Mouse (Mus musculus): ENCODE data around the gene Vmn1r183. TPM values are rescaled to one million over a fixed set of nuclear protein-coding genes. Genes with fewer than 3 reads are reported as not detected.
"Not testable (repeated sequence)": the region's sequence is repeated elsewhere in the genome, so short reads cannot be mapped to it uniquely, and the experiment has no call there.

The Vmn1r183 gene
- total RNA-seq (2021), result not detected
- long read RNA-seq, experiment 1, result 0 reads
- long read RNA-seq, experiment 2, result 0 reads

DNA sequence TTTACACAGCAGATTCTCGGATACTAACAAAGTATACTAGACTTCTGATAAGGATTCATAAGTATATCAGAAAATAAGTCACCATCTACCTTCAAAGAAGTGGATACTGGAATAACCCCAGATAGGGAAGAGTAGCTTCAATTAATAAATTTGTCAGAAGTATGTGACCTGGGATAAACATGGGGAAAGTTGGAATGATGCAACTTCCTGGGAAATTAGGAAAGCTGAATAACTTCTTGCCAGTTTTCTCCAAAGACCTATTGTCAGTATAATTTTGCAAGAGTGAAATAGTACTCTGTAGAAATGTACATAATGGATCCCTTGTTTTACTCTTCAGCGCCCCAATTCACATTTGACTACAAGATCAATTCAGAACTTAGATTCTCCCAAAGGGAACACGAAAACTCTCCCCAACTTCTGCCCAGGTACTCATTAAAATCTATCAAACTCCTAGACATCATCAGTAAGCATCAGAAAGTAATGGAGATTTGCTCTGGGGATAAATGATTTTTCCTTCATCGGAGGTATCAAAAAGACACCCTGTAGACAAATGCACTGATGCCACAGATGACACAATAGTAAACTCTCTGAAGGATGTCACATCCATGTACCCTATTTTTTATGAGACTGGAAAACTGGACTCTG, at the start of gene Vmn1r183:
Vmn1r183 (plus strand) TSS at position 595 of the 645 bp plus-strand sequence.
- DNase-seq, result no peak

DNA sequence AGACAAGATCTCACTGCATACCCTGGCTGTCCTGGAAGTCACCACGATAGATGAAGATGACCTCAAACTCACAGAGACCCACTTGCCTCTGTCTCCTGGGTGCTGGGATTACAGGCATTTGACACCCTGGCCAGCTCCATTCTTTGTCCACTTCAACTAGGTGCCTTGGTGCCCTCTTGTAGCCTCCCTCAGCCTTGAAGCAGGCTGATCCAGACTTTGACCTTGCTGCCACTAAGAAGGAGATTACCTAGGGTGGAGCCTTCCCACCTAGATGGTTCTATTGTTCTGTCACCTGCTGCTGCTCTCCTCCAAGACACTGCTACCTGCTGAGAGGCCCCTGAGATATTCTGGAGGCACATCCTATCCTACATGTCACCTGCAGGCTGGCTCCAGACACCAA, 21.4 kb downstream of the Vmn1r183 start:
- DNase-seq, result not testable (repeated sequence)

DNA sequence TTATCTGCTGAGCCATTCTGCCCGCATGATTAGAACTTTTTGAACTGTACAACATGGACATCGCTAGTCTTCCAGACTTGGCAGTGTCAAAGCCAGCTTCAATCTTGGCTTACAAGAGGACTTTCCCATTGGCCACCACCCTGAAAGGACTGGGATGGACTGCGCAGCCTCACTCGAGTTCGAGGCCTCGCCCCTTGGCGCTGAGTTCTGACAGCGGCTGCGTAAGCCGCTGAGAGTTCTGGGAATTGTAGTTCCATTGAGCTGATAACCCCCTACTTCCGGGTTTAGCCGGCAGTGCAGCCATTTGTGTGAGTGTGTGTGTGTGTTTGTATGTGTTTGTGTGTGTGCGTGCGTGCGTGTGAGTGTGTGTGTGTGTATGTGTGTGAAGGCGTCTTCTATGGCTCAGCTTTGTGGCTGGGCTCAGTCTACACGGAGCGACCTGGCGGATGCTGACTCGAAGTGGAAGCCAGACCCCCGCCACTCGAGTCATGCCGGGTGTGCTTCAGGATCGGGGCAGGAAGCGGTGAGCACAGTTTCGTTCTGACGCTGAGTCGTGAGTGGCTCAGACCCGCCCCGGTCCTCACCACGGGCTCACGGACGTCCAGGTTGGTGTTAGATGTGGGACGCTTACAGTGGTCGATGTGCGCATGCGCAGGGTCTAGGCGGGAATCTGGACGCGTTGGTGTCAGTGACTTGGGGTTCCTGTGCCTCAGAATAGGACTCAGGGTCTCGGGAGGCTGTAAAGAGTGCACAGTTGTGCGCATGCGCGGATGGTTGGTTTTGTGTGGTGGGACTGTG, 28.8 kb downstream of the Vmn1r183 start, which contains the start of gene Zfp180:
Zfp180 (plus strand) TSS at position 291 of the 798 bp plus-strand sequence.
- peak; percentile 96 for DNase-seq

DNA sequence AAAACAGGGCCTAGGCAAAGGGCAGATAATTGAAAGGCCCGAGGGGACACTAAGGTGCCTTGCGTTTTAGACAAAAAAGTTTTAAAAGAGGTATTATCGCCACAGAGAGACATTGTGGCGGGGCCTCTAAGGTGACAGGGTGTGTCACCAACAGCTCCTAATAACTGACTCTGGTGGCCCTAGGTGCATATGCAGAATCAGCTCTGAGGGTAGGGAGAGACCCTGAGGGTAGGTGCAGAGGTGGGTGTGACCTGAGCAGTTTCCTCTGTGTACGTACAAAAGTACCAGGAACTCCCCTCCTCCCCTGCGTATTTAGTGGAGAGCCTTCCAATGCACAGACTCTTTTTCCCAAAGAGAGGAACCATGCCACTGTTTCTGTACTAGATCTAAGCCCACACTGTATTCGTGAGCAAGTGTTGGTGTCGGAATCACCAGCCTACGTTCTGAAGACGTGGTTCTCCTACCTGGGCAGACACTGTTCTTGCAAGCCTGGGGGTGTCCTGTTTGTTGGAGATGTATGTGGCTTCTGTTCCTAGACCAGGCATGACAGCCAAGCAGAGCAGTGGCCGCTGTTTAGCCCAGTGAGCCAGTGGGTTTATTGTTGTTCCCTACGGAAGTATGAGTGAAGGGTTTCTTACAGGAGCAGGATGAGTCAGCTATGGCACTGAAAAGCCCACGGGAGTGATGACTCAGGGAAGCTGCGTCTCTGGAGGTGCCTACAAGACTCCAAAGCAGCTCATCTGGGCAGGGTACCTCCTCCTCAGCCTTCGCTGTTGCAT, 29.6 kb downstream of the Vmn1r183 start:
- DNase-seq, result no peak

DNA sequence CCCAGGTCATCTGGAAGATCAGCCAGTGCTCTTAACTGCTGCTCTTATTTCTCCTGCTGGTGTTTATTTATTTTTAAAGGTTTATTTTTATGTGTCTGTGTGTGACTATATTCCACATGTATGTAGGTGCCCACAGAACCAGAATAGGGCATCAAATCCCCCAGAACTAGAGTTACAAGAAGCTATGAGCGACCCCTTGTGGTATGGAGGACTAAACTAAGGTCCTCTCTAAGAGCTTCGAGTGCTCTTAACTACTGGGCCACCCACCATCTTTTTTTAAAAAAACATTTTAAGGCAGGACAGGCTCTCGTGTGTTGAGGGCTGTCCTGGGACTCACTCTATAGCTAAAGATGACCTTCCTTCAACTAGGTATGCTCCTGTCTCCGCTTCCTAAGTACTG, 33.8 kb downstream of the Vmn1r183 start:
- DNase-seq, result no peak

DNA sequence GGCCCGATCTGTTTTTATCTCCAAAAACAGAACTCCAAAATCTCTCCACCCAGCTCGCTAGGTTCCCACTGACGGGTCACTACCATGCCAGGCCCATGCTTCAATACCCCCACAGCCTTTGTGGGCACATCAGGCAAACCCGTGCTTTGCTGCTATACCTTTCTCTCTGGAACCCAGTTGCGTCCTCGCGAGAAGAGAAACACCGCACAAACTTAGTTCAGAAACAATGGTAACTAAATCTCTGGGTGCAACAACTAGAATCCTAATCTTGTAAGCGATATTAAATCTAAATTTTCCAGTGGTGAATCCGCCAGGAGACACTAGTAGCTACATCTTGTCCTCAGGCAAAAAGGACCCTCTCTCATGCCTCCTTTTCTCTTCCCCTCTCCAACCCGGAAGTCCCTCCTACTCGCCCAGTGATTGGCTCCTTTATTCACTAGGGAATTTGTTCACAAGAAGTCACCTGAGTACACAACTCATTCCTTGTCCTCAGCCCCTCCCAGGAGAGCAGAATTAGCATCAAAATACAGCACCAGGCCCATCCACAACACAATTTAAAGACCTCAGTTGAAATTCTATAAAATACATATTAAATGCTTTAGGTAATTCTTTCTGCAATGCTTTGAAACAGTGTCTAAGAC, 34.6 kb downstream of the Vmn1r183 start:
- no peak for DNase-seq

DNA sequence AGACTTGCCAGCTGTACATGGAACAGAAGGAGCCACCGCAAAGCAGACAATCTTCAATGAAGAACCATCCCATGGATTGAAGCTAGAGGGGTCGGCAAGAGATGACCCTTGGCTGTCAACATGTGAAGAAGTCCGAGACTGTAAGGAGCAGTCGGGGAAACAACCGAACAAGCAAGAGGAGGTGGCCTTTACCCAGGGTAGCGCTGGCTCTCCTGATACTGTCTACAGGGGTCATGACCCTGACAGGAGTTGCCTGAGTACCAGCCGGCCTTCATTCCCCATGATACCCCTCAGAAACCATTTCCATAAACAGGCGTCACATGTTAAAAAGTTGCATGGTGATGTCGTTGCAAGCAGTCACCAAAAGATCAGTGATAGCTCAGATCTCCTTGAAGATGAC, 51.3 kb downstream of the Vmn1r183 start:
- DNase-seq, result no peak

DNA sequence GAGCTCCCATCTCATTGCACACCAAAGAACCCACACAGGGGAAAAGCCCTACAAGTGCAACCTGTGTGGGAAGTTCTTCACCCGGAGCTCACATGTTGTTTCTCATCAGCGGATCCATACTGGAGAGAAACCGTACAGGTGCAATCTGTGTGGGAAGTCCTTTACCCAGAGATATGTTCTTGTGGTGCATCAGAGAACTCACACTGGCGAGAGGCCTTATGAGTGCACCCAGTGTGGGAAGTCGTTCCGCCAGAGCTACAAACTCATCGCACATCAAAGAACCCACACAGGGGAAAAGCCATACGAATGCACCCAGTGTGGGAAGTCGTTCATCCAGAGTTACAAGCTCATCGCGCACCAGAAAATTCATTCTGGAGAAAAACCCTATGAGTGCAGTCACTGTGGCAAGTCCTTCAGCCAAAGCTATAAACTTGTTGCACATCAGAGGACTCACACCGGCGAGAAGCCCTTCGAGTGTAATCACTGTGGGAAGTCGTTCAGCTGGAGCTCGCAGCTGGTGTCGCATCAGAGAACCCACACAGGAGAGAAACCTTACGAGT, 52.2 kb downstream of the Vmn1r183 start:
- no peak for DNase-seq

DNA sequence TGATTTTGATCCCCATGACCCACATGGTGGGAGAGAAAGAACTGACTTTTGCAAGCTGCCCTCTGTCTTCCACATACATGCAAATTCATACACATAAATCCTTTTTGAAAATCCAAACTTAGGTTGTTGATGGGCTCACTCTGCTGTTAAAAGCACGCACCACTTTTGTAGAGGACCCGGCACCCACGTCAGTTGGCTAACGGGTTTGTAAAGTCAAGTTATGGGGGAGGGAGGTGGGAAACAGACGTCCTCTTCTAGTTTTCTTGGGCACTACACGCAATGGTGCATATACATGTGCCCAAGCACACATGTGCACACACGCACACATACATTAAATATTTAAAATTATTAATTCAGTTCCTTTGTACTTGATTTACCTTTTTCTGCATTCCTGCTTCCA, 57.8 kb downstream of the Vmn1r183 start:
- DNase-seq, result no peak

DNA sequence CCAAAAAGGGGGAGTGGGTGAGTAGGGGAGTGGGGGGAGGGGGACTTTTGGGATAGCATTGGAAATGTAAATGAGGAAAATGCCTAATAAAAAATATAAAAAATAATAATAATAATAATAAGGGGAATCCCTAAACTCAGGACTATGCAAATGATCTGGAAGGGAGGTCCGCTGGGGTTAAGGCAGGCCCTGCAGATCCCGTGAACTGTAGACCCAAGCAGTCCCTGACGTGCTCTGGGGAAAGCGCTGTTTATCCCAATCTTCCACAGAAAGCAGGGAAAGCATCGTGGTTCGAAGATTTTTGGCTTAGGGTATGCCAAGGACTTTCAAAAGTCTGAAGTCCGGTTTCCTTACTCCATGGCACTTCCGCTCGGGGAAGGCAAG, 58.7 kb downstream of the Vmn1r183 start:
- no peak for DNase-seq

DNA sequence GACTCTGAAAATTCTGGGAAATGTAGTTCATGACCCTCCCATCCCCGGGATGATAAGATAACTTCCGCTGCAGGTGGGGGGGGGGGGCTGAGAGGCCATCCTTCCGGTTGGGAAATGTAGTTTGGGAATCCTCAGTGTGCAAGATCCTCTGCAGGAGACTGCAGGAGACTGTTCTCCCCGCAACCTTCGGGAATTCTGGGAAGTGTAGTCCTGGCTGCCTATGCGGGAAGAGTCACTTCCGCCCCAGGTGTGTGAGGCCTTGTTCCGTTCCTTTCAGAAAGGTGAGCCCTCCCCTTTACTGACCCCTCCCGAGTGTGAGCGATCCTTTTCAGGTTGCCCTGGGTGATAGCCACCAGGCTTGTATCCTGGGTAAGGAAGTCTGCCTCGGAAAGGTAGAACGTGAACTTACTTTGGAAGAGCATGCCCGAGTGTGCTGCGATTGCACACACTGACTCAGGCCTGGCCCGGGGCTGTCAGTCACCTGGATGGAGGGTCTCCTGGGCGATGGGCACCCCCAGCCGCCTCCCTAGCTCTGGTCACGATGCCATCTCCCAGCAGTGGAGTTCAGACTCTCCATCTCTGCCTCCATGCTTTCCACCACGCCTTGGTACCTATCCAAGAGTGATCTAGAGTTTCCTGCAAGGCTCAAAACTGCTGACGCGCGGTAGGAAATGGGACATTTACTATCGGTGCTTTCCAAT, 59.3 kb downstream of the Vmn1r183 start, which contains the start of gene Zfp112:
Zfp112 (plus strand) TSS at position 159 of the 701 bp plus-strand sequence.
- peak; percentile 85 for DNase-seq

DNA sequence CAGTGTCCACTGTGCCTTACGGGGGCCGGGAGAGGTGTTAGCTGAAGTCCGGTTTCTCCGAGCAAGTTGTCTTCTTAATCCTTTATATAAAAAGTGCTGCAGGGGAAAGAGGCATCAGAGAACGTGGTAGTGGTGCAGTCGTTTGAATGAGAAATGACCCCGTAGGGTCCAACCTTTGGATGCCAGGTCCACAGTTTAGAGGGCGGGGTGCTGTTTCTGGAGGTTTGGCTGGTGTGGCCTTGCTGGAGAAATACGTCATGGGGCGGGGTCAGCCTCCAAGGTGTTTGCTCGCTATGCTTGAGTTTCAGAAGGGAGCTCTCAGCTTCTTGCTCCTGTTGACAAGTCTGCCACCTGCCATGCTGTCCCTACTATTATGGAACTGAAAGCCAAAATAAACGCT, 59.9 kb downstream of the Vmn1r183 start:
- DNase-seq, result peak; percentile 78

Other genes with a start within 250 kb of the Vmn1r183 start
- gene Vmn1r175, start 242.6 kb upstream of the Vmn1r183 start, total RNA-seq (2021), result not detected
- not detected for gene Vmn1r176, start 215.9 kb upstream of the Vmn1r183 start, total RNA-seq (2021)
- not detected for gene Vmn1r177, start 186.8 kb upstream of the Vmn1r183 start, total RNA-seq (2021)
- gene Vmn1r178, start 161.2 kb upstream of the Vmn1r183 start, total RNA-seq (2021), result not detected
- gene Vmn1r179, start 126.3 kb upstream of the Vmn1r183 start, total RNA-seq (2021), result not detected
- not detected for gene Vmn1r180, start 102.6 kb upstream of the Vmn1r183 start, total RNA-seq (2021)
- not detected for gene Vmn1r181, start 78.6 kb upstream of the Vmn1r183 start, total RNA-seq (2021)
- not detected for gene V1rd19, start 51.6 kb upstream of the Vmn1r183 start, total RNA-seq (2021)
- 10 to 100 TPM; 15.2 to 17.3 TPM for gene Zfp180, start 28.7 kb downstream of the Vmn1r183 start, total RNA-seq (2021)
- 1 to 10 TPM; 2.3 to 4.8 TPM for gene Zfp112, start 59.1 kb downstream of the Vmn1r183 start, total RNA-seq (2021)
- 1 to 10 TPM; 7.2 to 9.9 TPM for gene Zfp235, start 80.9 kb downstream of the Vmn1r183 start, total RNA-seq (2021)
- under 1 TPM; 0.61 to 0.69 TPM for gene Zfp114, start 121.8 kb downstream of the Vmn1r183 start, total RNA-seq (2021)
- 10 to 100 TPM in 1 of 2 experiments, 1 to 10 TPM in 1; 9.1 to 11.1 TPM for gene Zfp111, start 158.2 kb downstream of the Vmn1r183 start, total RNA-seq (2021)
- 1 to 10 TPM; 2.5 to 2.8 TPM for gene Zfp109, start 184.3 kb downstream of the Vmn1r183 start, total RNA-seq (2021)
- 1 to 10 TPM; 2.0 to 3.5 TPM for gene Zfp108, start 201.5 kb downstream of the Vmn1r183 start, total RNA-seq (2021)
- 1 to 10 TPM; 4.1 to 4.8 TPM for gene Zfp93, start 217.2 kb downstream of the Vmn1r183 start, total RNA-seq (2021)
- 10 to 100 TPM in 1 of 2 experiments, 1 to 10 TPM in 1; 5.8 to 12.1 TPM for gene Zfp61, start 248.0 kb downstream of the Vmn1r183 start, total RNA-seq (2021)